Mouse (Mus musculus): Measurements from ENCODE around the gene Rab11fip4.
"Not testable (repeated sequence)": the region's sequence is repeated elsewhere in the genome, so short reads cannot be mapped to it uniquely, and the experiment has no call there.

Rab11fip4 gene

DNA sequence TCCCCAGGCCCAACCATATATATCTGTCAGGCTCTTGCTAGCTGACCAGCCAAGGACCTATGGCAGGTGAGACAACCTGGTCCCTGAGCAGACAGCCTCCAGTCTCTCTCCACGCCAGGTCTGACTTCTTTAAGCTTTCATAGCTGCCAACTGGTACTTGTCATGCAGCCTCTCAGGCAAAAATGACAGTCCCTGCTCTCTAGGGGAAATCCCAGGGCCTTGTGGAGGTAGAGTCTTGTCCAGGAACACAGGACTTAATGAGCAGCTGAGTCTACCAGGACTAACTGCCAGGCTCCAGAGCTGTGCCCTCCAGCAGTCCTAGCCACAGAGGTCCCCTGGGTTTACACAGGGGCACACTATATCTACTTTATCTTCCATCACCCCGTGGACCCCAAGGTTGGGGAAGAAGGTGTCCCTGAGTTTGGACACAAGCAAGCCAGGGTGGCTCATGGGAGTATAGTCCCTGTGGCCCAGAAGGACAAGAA lies 85.5 kb downstream of the Rab11fip4 start:
- no peak for DNase-seq (ENCODE audit: low read depth in 2 of 2, low spot score in 2 of 2)

DNA sequence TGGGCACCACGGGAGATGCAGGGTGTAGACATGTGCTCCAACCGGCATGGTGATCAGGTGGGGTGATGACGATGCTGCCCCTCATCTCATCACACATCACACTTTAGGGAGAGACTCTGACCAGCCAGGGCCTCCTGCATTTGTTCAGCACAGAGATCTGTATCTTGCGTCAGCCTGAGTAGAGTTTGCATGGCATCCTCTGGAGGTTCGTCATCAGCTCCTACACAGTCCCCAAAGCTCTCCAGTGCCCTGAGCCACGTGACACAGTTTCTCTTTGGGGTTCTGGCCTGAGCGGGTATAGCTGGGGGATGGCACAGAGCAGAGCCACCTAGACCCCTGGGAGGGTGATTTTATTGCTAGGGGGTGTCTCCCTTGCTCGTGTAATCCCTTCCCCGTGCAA lies 86.4 kb downstream of the Rab11fip4 start:
- DNase-seq (ENCODE audit: low read depth in 2 of 2, low spot score in 2 of 2): no peak

- DNase-seq (ENCODE audit: low read depth in 2 of 2, low spot score in 2 of 2): no peak
Measured at GRCm38 (mm10) chr11:79678363-79679153, 87.5 kb downstream of the Rab11fip4 start.

- no peak for DNase-seq (ENCODE audit: low read depth in 2 of 2, low spot score in 2 of 2)
Measured at GRCm38 (mm10) chr11:79679929-79680328, 88.9 kb downstream of the Rab11fip4 start.

- no peak for DNase-seq (ENCODE audit: low read depth in 2 of 2, low spot score in 2 of 2)
Measured at GRCm38 (mm10) chr11:79680559-79680958, 89.5 kb downstream of the Rab11fip4 start.

DNA sequence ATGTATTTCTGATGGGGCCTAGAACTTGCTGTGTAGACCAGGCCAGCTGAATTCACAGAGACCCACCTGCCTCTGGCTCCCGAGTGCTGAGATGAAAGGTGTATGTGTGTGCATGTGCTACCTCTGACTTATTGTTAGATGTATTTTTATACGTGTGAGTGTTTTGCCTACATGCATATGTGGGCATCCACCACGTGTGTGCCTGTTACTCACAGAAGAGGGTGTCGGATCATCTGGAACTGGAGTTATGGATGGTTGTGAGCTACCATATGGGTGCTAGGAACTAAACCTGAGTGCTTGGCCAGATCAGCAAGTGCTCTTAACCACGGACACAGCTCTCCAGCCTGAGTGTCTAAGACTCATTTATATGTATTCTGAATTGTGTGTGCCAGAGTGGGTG lies 90.2 kb downstream of the Rab11fip4 start:
- DNase-seq (ENCODE audit: low read depth in 2 of 2, low spot score in 2 of 2): no peak

GRCm38 (mm10) chr11:79681798-79682197 lies 90.8 kb downstream of the Rab11fip4 start:
- DNase-seq (ENCODE audit: low read depth in 2 of 2, low spot score in 2 of 2): no peak

DNA sequence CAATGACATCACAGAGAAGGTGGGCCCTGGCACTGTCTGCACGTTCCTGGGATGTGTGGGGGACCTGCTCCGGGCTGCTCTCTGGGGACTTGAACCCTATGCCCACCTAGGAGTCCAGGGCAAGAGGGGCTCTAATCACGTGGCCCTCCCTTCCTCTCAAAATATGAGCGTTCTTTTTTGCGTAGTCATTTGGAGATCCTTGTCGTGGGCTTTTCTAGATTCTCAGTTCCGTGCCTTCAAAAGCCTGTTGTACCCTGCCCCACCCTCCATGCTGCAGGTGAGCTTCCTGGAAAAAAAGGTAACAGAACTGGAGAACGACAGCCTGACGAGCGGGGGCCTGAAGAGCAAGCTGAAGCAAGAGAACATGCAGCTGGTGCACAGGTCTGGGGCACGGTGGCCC lies 94.1 kb downstream of the Rab11fip4 start:
- DNase-seq (ENCODE audit: low read depth in 2 of 2, low spot score in 2 of 2): no peak

GRCm38 (mm10) chr11:79686501-79687121 lies 95.6 kb downstream of the Rab11fip4 start:
- peak; percentile 86 to 90 for DNase-seq (ENCODE audit: low read depth in 2 of 2, low spot score in 2 of 2)

- DNase-seq (ENCODE audit: low read depth in 2 of 2, low spot score in 2 of 2): no peak
Measured at GRCm38 (mm10) chr11:79689916-79690315, 98.9 kb downstream of the Rab11fip4 start.

DNA sequence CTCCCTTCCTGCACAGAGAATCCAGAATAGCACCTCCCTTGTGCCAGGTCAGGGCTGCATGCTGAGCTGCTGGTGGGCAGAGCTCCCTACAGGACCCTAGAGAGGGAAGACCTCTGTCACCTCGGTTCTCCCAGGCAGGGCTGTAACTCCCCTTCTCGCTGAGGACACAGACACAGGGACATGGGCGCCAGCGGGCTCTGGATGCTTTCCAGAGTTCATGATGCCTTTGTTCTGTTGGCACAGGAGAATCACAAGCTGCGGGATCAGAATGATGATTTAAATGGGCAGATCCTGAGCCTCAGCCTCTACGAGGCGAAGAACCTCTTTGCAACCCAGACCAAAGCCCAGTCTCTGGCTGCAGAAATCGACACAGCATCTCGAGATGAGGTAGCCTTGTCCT lies 100.5 kb downstream of the Rab11fip4 start:
- no peak for DNase-seq (ENCODE audit: low read depth in 2 of 2, low spot score in 2 of 2)

- no peak for DNase-seq (ENCODE audit: low read depth in 2 of 2, low spot score in 2 of 2)
Measured at GRCm38 (mm10) chr11:79696390-79697307, 105.6 kb downstream of the Rab11fip4 start.

DNA sequence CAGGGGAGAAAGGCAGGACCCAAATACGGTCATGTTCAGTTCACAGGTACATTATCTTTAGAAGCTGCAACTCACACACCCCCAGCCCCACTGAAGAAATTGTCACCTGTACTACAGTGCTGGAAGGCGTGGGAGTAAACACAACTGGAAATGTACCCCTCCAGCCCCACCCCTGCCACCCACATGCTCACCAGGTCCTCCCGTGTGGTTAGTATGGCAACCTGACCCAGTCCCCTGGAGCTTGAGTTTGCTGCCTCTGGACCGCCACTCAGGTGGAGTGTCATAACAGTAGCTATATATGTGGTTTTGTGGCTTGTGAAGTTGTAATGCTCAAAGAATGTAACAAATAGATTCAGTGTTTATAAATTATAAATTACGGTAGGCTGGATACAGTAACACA lies 107.1 kb downstream of the Rab11fip4 start:
- peak in 1 of 2 experiments; percentile 23 for DNase-seq (ENCODE audit: low read depth in 2 of 2, low spot score in 2 of 2)

GRCm38 (mm10) chr11:79698542-79698941 lies 107.5 kb downstream of the Rab11fip4 start:
- DNase-seq (ENCODE audit: low read depth in 2 of 2, low spot score in 2 of 2): not testable (repeated sequence)

- no peak for DNase-seq (ENCODE audit: low read depth in 2 of 2, low spot score in 2 of 2)
Measured at GRCm38 (mm10) chr11:79701466-79701865, 110.5 kb downstream of the Rab11fip4 start.

- no peak for DNase-seq (ENCODE audit: low read depth in 2 of 2, low spot score in 2 of 2)
Measured at GRCm38 (mm10) chr11:79702092-79702491, 111.1 kb downstream of the Rab11fip4 start.

GRCm38 (mm10) chr11:79703452-79703851 lies 112.4 kb downstream of the Rab11fip4 start:
- peak; percentile 43 to 58 for DNase-seq (ENCODE audit: low read depth in 2 of 2, low spot score in 2 of 2)

DNA sequence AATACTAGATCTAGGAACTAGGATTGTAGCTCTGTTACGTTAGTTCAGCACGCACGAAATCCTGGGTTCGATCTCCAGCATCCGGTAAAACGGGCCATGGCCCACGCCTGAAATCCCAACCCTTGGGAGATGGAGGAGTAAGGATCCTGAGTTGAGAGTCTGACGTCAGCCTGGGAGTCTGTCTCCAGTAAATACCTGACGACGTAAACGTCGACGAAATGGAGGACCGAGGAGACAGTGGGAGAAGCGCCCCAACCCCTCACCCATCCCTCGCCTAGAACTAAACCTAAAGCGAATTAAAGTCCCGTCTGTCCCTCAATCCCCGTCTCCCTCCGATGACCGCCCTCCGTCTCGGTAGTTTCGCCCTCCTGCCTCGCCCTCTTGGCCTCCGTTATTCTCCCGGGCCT lies 112.9 kb downstream of the Rab11fip4 start:
- DNase-seq (ENCODE audit: low read depth in 2 of 2, low spot score in 2 of 2): no peak

- DNase-seq (ENCODE audit: low read depth in 2 of 2, low spot score in 2 of 2): peak; percentile 95
Measured at GRCm38 (mm10) chr11:79704318-79705150, 113.5 kb downstream of the Rab11fip4 start.

- no peak for DNase-seq (ENCODE audit: low read depth in 2 of 2, low spot score in 2 of 2)
Measured at GRCm38 (mm10) chr11:79707084-79707483, 116.1 kb downstream of the Rab11fip4 start.

Data from CD8-positive naive resting alpha-beta T cell, adult 2 months (primary cell).